Mouse (Mus musculus): Measurements from ENCODE around the gene Syap1. TPM values are rescaled to one million over a fixed set of nuclear protein-coding genes. Genes with fewer than 3 reads are reported as not detected.

Syap1 gene
- 45.9 and 48.9 TPM in 2 replicates for polyA plus RNA-seq (2014; fragmentation: Nextera tagmentation; extraction: Ambion mirVana)

- H3K36me3 ChIP-seq (ENCODE audit: insufficient read depth), result no peaks in the 10 kb centered on the region
- 7% methylated on average over 32 of the region's 47 CpGs for WGBS
- ATAC-seq (ENCODE audit: insufficient read depth), result peak; percentile 98
- H3K4me1 ChIP-seq (ENCODE audit: insufficient read depth), result no peaks in the 10 kb centered on the region
- no peak within 1 kb of the TSS; the same call in 1 of the 2 replicates for H3K27ac ChIP-seq (ENCODE audit: low read depth)
- DNase-seq, result peak; percentile 91
- H3K9ac ChIP-seq, result peak within 1 kb of the TSS; percentile 66
- H3K4me2 ChIP-seq, result peak within 1 kb of the TSS; percentile 58
- H3K9me3 ChIP-seq (ENCODE audit: low read depth, low read length), result no peaks in the 10 kb centered on the region
- H3K27me3 ChIP-seq (ENCODE audit: insufficient read depth, low read length), result no peaks in the 10 kb centered on the region
- TF ChIP-seq CTCF (IDR thresholded peaks at IDR 0.05; ENCODE audit: low read depth), result no peak
- peak within 1 kb of the TSS; percentile 56 for H3K4me3 ChIP-seq (ENCODE audit: low read depth, low read length)
Measured at GRCm38 (mm10) chrX:162887931-162888511, at the start of gene Syap1. Syap1 (minus strand) TSS chrX:162888447.

GRCm38 (mm10) chrX:162931467-162931866 lies 43.2 kb upstream of the Syap1 start:
- no peak for TF ChIP-seq CTCF (IDR thresholded peaks at IDR 0.05; ENCODE audit: low read depth)
- ATAC-seq (ENCODE audit: insufficient read depth), result no peak
- H3K4me2 ChIP-seq, result no peak overlapping the region
- no peaks in the 10 kb centered on the region for H3K9me3 ChIP-seq (ENCODE audit: low read depth, low read length)
- no peak overlapping the region for H3K4me3 ChIP-seq (ENCODE audit: low read depth, low read length)
- H3K27ac ChIP-seq (ENCODE audit: low read depth), result no peak overlapping the region
- 85% methylated on average over 2 of the region's 2 CpGs for WGBS
- H3K4me1 ChIP-seq (ENCODE audit: insufficient read depth), result no peaks in the 10 kb centered on the region
- no peaks in the 10 kb centered on the region for H3K27me3 ChIP-seq (ENCODE audit: insufficient read depth, low read length)
- H3K9ac ChIP-seq, result no peak overlapping the region
- H3K36me3 ChIP-seq (ENCODE audit: insufficient read depth), result 0 out of 2 replicates have a peak, but pooled peaks cover 7% of the 10 kb centered on the region
- DNase-seq, result no peak

DNA sequence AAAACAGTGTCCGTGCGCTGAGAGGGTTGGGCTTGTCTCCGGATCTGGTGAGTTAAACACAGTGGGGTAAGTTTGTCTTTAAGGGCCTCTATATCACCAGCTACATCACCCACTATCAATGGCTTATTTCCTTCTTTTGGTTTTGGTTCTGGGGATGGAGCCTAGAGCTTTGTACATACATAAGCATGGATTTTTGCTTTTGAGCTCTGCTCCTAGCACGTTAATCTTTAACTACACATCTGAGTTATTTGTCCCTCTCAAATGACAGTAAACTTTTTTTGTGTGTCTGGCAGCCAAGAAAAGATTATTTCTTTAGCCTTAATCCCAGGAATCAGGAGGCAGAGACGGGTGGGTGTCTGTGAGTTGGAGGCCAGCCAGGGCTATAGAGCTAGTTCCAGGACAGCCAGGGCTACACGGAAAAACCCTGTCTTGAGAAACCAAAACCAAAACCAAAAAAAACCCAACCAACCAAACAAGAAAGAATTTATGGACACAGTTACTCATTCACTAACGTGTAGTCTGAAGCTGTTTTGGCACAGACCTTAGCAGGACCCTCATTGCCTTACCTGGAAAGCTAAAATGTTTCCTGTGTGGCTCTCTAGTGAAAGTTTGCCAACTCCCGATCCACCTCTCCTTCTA lies 33.4 kb upstream of the Syap1 start:
- Histone ChIP-seq H3K9me3 (ENCODE audit: low read depth, low read length) (no peaks in the 10 kb centered on the region), H3K36me3 (ENCODE audit: insufficient read depth) (peaks cover 17% of the 10 kb centered on the region; the same call in 1 of the 2 replicates), H3K4me2 (no peak overlapping the region), H3K4me1 (ENCODE audit: insufficient read depth) (no peaks in the 10 kb centered on the region), H3K9ac (no peak overlapping the region), H3K27ac (ENCODE audit: low read depth) (no peak overlapping the region), H3K4me3 (ENCODE audit: low read depth, low read length) (no peak overlapping the region), H3K27me3 (ENCODE audit: insufficient read depth, low read length) (no peaks in the 10 kb centered on the region)
- TF ChIP-seq CTCF (IDR thresholded peaks at IDR 0.05; ENCODE audit: low read depth), result no peak
- 81% methylated on average over 8 of the region's 8 CpGs for WGBS
- no peak for ATAC-seq (ENCODE audit: insufficient read depth)
- DNase-seq, result no peak

GRCm38 (mm10) chrX:162915697-162916096 lies 27.4 kb upstream of the Syap1 start:
- peak; percentile 78 for TF ChIP-seq CTCF (IDR thresholded peaks at IDR 0.05; ENCODE audit: low read depth)
- no peak overlapping the region for H3K4me2 ChIP-seq
- no peaks in the 10 kb centered on the region for H3K9me3 ChIP-seq (ENCODE audit: low read depth, low read length)
- no peaks in the 10 kb centered on the region for H3K27me3 ChIP-seq (ENCODE audit: insufficient read depth, low read length)
- H3K36me3 ChIP-seq (ENCODE audit: insufficient read depth), result peaks cover 8% of the 10 kb centered on the region; the same call in 1 of the 2 replicates
- no peaks in the 10 kb centered on the region for H3K4me1 ChIP-seq (ENCODE audit: insufficient read depth)
- no peak overlapping the region for H3K27ac ChIP-seq (ENCODE audit: low read depth)
- peak; percentile 78 for DNase-seq
- no peak overlapping the region for H3K9ac ChIP-seq
- H3K4me3 ChIP-seq (ENCODE audit: low read depth, low read length), result no peak overlapping the region
- ATAC-seq (ENCODE audit: insufficient read depth), result peak; percentile 56
- 30% methylated on average over 5 of the region's 5 CpGs for WGBS

DNA sequence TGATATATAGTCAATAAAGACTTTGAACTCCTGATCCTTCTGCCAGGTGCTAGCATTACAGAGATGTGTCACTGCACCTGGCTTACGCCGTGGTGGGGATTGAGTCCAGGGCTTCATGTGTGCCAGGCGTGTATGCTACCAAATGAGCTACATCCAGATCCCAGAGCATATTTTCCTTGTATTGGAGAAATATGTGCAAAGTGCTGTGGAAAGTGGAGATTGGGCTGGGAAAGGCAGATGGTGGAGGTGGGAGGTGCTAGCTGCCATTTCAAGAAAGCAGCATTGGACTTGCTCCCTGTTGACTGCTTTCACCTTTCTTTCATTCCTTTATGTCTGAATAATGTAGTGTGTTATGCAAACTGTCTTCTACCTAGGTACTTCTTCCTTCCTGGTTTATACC lies 25.4 kb upstream of the Syap1 start:
- no peak for TF ChIP-seq CTCF (IDR thresholded peaks at IDR 0.05; ENCODE audit: low read depth)
- peaks cover 13% of the 10 kb centered on the region; the same call in 1 of the 2 replicates for H3K36me3 ChIP-seq (ENCODE audit: insufficient read depth)
- no peak for ATAC-seq (ENCODE audit: insufficient read depth)
- no peak overlapping the region for H3K4me2 ChIP-seq
- 89% methylated on average over 3 of the region's 3 CpGs for WGBS
- H3K9me3 ChIP-seq (ENCODE audit: low read depth, low read length), result no peaks in the 10 kb centered on the region
- H3K4me1 ChIP-seq (ENCODE audit: insufficient read depth), result no peaks in the 10 kb centered on the region
- H3K4me3 ChIP-seq (ENCODE audit: low read depth, low read length), result no peak overlapping the region
- H3K27me3 ChIP-seq (ENCODE audit: insufficient read depth, low read length), result no peaks in the 10 kb centered on the region
- no peak overlapping the region for H3K9ac ChIP-seq
- DNase-seq, result no peak
- no peak overlapping the region for H3K27ac ChIP-seq (ENCODE audit: low read depth)

DNA sequence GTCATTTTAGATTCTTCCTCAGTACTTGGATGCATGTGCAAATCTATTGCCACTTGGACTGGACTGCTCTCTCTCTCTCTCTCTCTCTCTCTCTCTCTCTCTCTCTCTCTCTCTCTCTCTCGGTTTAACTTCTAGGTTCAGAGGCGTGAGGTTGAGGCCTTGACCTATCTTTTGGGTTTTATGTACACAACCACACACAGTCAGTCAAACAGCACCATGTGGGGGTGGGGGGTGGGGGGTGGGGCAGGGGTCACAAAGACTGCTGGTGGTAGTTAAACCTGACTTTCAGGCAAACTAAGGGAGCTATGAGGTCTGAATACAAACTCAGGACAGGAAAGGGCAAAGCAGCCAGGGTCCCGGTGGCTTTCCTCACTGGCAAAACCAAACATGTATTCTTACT lies 19.3 kb upstream of the Syap1 start:
- H3K36me3 ChIP-seq (ENCODE audit: insufficient read depth), result peaks cover 9% of the 10 kb centered on the region; the same call in 1 of the 2 replicates
- no peak overlapping the region for H3K9ac ChIP-seq
- 66% methylated on average over 2 of the region's 3 CpGs for WGBS
- no peaks in the 10 kb centered on the region for H3K27me3 ChIP-seq (ENCODE audit: insufficient read depth, low read length)
- DNase-seq, result no peak
- H3K4me2 ChIP-seq, result no peak overlapping the region
- no peak overlapping the region for H3K4me3 ChIP-seq (ENCODE audit: low read depth, low read length)
- no peak for ATAC-seq (ENCODE audit: insufficient read depth)
- no peaks in the 10 kb centered on the region for H3K9me3 ChIP-seq (ENCODE audit: low read depth, low read length)
- no peaks in the 10 kb centered on the region for H3K4me1 ChIP-seq (ENCODE audit: insufficient read depth)
- TF ChIP-seq CTCF (IDR thresholded peaks at IDR 0.05; ENCODE audit: low read depth), result no peak
- no peak overlapping the region for H3K27ac ChIP-seq (ENCODE audit: low read depth)

DNA sequence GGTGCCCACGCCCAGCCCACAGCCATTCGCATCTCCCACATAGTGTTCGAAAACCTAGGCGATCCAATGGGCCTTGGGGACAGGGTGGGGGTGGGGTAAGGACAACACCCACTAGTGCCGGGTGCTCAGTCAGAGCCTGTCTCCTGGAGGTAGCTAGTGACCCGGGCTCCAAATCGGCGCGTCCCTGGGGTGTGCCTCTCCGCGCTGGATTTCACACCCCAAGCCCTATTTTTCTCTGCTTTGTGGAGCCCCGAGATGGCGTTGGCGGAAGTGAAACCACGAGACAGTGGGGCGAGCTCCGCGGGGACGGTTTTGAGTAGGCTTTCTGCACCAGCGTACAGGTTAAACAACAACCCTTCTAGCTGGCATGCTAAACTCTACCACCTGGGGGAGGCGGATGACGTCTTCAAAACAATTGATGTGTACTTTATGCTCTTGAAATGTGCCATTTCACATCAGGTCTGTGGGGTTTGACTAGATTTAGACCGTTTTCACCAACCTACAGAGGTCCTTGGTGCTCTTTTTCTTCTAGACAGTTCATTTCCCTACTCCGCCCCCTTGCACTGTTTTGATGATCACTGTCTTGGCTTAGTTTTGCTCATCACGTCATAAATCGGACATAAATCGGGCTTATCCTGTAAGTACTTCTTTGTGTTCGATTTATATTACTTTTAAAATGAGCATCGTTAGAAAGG lies 13.9 kb upstream of the Syap1 start:
- 14% methylated on average over 29 of the region's 29 CpGs for WGBS
- ATAC-seq (ENCODE audit: insufficient read depth), result peak; percentile 78
- no peaks in the 10 kb centered on the region for H3K9me3 ChIP-seq (ENCODE audit: low read depth, low read length)

More for the DNA sequence above, 13.9 kb upstream of the Syap1 start:
- Histone ChIP-seq H3K4me1 (ENCODE audit: insufficient read depth) (no peaks in the 10 kb centered on the region), H3K27ac (ENCODE audit: low read depth) (peak overlapping the region; percentile 86), H3K4me2 (peak overlapping the region; percentile 61), H3K4me3 (ENCODE audit: low read depth, low read length) (peak overlapping the region; percentile 56), H3K27me3 (ENCODE audit: insufficient read depth, low read length) (no peaks in the 10 kb centered on the region), H3K36me3 (ENCODE audit: insufficient read depth) (no peaks in the 10 kb centered on the region), H3K9ac (peak overlapping the region; percentile 61)
- TF ChIP-seq CTCF (IDR thresholded peaks at IDR 0.05; ENCODE audit: low read depth), result no peak
- DNase-seq, result peak; percentile 35

Data from lung, embryonic 14.5 days (tissue).